Mouse (Mus musculus) skeletal muscle tissue, adult 2 months (tissue): ENCODE measurements at regions not wholly inside any gene's neighbourhood (a gene's known extent, or its start where the extent isn't known, plus 50 kb on each side); places are given as distances from the start of the nearest gene placed in this dataset.
"Not testable (repeated sequence)": the region's sequence is repeated elsewhere in the genome, so short reads cannot be mapped to it uniquely, and the experiment has no call there.

Experiments used
- DNase-seq: peaks from one replicate; pipeline ENCODE4 v3.0.0-alpha.2; 2012; ENCODE audit warnings: low read depth, low spot score

DNA sequence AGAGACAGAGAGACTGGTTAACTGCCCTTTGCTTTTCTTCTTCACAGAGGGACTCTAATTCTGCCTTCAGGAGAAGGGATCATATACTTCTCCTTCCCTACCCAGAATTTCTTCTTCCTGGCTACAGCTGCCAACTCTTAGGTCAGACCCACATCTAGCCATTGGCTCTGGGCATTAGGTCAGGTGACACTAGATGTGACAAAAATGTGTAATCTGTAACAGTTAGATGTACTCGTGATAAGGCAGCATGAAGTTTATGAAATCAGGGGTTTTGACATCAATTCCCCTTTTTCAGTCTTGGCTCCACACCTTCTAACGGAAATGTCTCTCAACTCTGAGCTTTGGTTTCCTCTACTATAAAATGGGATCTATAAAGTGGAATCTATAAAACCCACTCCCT, 428.4 kb downstream of the Bmper start:
- DNase-seq = no peak

DNA sequence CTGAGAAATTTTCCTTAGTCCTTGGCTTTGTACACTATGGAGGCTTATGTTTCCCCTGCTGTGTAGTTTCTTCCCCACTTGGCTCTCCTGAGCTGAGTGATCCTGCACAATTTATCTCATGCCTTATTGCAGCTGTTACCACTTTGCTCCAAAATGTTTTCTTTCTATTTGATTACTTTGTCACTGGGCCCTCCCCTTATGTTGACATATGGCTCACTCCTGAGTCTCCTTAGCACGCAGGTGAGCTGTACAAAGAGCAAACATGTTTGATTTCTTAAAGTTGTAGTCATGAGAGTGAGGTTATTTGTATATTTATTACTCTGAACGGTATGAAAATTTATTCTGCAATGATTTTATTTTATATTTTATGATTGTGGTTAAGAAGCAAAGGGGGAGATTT, 430.2 kb downstream of the Bmper start:
- no peak for DNase-seq

DNA sequence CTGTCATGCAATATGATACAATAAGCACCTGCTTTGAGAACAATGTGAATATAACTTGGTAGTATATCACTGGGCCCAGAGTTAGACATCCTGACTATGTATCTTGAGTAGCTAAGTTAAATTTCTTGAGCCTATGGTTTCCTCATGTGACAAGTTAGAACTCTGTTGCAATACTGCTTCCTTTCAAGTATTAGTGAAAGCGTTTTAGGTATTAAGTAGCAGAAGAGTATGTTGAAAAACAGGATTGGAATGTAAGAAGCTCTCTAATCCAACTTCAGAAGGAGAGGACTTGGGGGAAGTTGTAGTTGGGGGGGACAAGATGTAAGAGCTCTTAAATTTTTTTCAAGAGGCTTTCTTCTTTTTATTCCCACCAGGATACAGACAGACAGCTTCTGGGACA, 431.9 kb downstream of the Bmper start:
- no peak for DNase-seq

DNA sequence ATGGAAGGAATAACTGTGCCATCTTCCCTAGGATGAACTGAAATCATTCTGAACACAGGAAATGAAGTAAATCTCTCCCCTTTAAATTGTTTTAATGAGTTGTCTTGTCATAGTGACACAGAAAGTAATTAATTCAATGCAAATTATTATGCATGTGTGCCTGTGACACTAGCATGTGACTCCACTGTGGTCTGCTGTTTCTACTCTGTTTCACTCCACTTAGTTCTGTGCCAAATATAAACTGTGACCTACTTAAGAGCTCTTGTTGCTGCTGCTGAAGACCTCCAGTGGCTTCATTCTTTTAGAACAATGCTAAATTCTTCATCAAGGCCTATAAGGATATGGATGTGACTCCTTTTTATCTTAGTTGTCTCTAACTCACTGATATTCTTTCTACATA, 431.8 kb upstream of the Npsr1 start:
- no peak for DNase-seq

DNA sequence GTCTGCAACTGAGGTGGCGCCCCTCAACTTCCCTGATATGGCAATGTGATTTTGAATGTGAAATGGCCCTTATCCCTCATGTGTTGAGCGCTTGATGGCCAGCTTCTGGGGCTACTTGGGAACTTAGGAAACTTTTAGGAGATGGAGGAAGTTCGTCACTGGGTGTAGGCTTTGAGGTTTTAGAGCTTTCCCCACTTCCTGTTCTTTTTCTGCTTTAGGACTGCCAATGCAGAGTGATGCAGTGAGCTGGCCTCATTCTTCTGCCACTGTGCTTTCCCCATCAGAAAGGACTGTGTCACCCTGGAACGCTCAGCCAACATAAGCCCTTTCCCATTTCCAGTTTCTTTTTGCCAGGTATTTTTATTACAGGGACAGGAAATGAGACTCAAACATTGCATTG, 428.6 kb upstream of the Npsr1 start:
- peak; percentile 19 for DNase-seq

DNA sequence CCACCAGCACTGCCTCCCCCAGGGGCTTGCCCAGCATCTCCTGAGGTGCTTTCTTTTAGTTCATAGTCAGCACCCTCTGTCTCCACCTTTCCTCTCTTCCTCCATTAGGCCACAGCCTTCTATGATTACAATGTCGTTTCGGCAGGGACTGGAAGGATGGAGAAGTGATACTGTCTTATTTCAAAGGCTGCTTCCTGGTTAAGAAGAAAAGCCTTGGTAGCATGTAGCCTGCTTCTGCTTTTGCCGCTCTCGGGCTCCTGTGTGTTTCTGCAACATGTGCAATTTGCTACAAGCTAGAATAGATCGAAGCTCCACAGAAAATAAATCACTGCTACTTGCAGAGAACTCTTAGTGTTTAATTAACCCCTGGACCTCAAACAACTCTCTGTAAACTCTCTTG, 427.2 kb upstream of the Npsr1 start:
- peak; percentile 18 for DNase-seq

DNA sequence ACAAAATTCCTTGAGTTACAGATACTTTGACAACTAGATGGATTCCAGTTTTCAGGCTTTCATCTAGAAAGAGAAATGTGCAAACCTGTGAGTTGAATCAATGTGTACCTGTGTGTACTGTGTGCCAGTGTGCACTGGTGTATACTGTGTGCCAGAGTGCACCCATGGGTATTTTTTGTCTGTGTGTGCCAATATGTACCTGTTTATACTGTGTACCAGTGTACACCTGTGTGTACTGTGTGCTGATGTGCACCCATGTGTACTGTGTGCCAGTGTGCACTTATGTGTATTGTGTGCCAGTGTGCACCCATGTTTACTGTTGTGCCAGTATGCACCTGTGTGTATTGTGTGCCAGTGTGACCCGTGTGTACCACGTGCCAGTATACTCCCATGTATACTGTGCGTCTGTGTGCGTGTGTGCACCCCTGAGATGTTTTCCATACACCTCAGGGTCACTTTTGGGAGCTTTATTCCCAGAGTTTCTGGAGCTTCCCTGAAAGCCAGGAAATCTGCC, 424.4 kb upstream of the Npsr1 start:
- no peak for DNase-seq

DNA sequence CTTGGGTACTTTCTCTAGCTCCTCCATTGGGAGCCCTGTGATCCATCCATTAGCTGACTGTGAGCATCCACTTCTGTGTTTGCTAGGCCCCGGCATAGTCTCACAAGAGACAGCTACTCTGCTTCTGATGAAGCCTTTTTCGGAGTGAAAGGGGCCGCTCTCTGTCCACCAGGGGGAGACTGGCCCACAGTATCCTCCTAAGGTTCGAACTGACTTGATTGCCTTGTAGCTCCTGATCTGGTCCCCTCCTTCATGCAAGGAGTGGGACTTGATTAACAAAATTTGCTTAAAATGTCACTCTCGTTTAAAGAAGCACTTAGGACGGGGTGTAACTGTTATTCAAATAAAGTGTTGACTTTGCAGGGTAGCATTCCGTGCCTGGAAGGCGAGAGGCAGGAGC, 423.0 kb upstream of the Npsr1 start:
- DNase-seq = no peak

DNA sequence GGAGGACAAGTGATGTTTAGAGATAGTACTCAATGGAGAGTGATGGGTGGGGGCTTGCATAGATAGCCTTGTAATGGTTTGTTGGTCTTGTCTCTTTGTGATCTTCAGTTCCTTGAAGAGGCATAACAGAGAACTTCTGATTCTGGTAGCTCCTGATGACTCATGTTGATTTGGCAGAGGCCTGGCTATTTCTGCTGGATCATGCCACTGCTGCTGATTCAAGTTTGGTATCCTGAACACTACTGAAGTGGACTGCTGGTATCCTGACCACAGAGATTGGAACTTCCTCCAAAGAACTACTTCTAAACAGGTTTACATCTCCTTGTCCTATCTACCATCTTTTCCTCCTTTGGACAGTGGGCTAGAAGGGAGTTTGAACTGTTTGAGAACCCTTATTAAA, 408.3 kb upstream of the Npsr1 start:
- DNase-seq = no peak

DNA sequence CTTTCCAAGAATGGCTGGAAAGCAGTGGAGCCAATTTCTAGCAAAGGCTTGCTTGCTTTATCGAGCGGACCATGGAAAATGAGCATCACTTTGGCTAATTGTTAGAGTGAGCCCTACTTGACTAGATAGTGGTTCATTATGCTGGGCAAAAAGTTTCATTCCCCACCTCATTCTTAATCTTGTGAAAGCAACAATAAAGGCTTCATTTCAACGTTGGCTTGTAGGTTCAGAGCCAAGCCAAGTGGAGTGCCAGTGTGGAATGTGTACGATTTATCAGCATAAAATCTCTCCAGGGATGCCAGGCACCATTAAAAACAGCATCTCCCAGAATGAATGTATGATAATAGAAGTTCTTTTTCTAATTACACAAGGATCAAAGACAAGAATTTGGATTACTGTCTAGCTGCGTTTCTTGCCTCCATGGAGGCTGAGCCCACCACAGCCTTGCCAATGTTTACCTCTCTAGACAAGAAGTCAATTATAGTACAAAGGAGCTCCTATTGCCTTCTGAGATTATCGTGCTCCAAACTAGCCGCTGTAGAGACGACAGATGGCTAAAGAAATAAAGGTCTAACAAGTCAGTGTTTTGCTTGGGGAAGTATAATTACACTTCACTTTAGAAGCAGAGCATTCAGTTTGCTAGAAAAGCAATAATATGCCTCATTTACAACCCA, 404.9 kb upstream of the Npsr1 start:
- no peak for DNase-seq

DNA sequence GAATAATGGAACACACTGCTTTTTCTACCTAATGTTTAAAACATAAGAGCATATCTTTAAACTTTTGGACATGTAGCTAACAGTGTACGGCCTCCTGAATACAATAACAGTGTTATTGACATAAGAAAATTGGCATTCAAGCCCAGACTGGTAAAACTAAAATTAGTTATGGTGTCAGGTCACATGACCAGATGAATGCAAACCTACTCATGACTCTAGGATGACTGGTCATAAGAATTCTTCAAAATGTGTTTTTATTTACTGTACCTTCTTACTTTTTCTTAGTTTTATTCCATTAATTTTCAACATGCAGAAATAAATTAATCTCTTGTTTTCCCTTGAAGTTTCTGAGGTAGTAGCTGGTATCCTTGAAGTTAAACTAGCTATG, 404.4 kb upstream of the Npsr1 start:
- no peak for DNase-seq

DNA sequence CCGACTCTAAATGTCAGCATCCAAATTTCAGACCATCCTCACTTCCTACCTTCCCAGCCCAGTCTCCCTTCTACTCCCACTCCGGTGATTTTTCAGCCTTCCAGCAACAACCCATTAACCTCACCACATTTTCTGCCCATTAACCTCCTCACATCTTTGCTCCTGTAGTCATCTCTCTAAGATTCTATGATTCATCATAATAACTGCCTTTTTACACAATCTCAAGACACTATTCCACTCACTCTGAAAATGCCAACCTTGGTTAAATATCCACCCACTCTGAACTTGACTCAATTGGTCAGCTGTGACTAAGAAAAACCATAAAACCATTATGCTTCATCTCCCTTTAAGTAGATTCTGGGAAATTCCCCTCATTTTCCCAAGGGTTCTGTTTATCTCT, 403.3 kb upstream of the Npsr1 start:
- DNase-seq = no peak

DNA sequence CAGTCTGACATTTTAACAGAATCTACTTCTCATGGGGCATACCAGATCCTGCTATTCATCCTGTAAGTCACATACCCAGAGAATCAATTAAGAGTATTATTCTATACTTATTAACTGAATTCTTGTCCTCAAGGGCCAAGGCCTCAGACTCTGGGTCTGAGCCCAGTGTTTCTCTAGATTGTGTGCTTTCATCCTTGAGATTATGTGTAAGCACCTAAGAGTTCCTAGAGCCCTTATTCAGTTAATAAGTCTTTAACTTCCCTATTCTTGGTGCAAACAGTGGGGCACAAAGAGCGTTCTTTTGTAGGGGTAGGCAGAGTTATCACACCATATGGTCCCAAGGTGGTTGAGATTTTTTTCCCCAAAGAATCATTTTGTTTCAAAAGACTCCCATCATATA, 397.2 kb upstream of the Npsr1 start:
- no peak for DNase-seq

DNA sequence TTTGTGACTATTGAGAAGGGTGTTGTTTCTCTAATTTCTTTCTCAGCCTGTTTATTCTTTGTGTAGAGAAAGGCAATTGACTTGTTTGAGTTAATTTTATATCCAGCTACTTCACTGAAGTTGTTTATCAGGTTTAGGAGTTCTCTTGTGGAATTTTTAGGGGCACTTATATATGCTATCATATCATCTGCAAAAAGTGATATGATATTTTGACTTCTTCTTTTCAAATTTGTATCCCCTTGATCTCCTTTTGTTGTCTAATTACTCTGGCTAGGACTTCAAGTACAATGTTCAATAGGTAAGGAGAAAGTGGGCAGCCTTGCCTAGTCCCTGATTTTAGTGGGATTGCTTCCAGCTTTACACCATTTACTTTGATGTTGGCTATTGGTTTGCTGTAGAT, 380.2 kb upstream of the Npsr1 start:
- DNase-seq = not testable (repeated sequence)

DNA sequence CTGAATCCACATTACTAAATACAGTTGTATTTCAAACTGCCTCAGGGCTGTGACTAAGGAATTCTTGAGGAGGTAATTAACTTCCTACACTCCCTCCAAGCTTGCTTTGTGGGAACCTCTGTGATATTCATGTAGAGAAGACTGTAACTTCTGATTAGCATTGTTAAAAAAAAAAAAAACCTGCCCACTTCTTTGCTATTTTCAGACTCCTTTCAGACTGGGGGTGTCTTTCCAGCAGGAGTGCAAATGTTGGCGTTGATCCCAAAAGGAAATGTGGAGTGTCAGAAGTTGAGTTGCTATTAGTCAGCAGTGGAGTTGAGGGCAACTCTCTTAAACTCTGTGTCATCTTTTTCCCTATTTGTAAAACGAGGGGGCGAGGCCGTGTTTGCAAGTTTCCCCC, 369.0 kb upstream of the Npsr1 start:
- DNase-seq = no peak

DNA sequence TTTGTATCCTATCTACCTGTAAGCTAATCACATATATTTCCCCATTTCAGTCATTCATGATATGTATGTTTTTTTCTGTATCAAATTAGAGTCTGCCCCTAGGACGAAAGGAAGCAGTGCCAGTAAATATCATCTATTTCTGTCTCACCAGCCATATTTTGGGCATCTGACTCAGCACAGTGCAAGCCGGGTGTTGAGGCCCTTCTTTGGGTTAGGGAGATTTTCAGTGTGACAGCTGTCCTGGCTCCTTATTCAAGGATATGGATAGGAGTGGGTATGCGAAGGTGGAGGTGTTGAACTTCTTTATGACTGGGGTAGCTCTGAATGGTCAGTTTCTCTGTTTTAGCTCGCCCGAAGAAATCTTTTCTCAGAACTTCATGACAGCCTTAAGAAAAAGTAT, 345.3 kb upstream of the Npsr1 start:
- no peak for DNase-seq

DNA sequence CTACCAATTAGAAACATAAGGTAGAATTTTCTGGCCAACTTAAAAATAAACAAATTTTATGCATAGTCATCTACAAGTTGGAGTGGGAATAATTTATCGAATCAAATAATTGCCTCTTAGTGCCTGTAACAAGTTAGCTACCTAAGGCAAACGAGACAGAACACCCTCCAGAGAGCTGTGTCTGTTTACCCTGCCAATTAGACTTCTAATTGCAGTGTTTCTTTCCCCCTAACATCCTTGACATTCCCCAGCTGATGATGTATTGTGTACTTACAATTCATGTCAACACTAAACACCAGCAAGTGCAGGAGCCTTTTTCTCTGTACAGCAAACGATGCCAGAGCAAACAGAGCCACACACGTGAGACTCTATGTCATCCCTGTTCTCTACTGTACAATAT, 311.1 kb upstream of the Npsr1 start:
- no peak for DNase-seq
